Mouse (Mus musculus) bone marrow, adult 2 months (tissue): ENCODE measurements around the gene Tmem178.

ENCODE experiments used
- CTCF ChIP-seq: fragments of 200-500 bp; IDR thresholded peaks from 2 replicates; pipeline ENCODE4 v1.5.1; 2011; ENCODE audit warnings: low read length, control low read depth; ENCODE audit not compliant: control insufficient read depth, insufficient read depth
- POLR2A ChIP-seq: fragments of 200-500 bp; IDR thresholded peaks from 2 replicates; pipeline ENCODE4 v1.6.1; 2011; ENCODE audit warnings: low read depth, mild to moderate bottlenecking, control low read depth, low read length, borderline replicate concordance; ENCODE audit not compliant: control insufficient read depth

DNA sequence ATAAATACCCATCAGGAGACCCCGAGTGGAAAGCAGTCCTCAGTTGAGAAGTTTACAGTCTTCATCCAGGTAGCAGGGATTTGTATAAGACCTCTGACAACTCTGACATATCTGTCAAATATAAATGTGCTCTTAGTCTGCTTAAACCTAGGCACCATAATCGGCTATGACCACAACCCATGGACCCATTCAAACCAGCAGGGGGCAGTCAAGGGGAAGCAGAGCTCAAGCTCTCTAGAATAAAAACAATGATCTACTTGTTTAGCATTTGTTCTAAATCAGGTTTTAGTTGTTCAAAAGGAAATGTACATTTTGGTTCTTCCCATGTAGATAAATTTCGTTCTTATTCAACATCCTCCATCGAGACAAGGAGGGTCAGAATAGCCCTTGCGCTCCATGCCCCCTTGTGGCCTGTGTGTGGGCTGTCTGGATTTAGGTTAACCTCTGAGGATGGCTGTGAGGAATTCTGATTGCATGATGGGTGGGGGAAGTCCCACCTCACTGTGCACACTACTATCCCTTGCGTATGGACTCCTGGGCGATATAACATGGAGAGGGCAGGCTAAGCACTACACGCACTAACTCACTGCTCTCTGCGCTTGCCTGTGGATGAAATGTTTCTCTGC, 101.2 kb downstream of the Tmem178 start:
- TF ChIP-seq CTCF = peak; percentile 54
- no peak for TF ChIP-seq POLR2A
